Mouse (Mus musculus) telencephalon, adult 2 months (tissue): Measurements from ENCODE around the gene Pax1.

ENCODE experiments used
- DNase-seq: peaks from one replicate; pipeline ENCODE4 v3.0.0-alpha.2; 2011; ENCODE audit warnings: low read depth, low spot score

Gene Pax1

DNA sequence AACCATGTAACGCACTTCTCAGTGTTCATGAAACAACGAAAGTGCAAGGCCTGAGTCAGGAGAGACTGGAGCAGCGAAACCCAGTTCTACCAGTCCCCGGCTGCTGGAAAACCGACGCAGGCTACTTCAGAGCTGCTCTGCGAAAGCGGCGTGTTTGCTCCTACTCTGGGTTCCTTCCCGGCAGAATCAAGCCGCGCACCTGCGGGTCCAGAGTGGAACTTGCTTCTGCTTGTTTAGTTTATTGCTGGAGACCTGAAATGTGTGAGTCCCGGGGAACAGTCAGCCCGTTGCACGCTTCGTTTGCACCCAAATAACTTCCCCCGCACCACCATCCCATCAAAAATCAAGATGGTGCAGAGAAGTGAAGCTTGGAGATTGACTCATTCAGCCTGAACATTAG, at the start of gene Pax1:
Gene Pax1 (plus strand): TSS at position 345 of the 400 bp plus-strand sequence.
- no peak for DNase-seq

DNA sequence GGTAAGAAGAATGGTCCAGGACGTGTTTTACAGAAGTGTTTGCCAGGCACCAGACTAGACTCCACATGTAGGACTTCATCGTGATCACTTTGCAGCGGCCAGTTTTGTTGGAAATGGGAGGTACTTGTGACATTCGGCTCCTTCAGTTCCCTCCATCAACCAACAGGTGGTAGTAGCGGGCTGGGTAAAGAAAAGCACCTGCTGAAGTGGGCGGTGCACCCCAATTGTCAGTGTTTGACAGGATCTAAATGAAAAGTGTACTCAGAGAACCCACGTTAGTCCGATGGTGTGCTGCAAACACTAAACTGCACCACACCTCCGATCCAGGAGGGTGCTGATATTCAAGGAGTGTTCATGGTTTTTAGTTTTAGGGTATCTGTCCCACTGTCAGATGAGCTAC, 40.7 kb upstream of the Pax1 start:
- DNase-seq: no peak

GRCm38 (mm10) chr2:147325178-147325577, 36.5 kb upstream of the Pax1 start:
- no peak for DNase-seq

GRCm38 (mm10) chr2:147332731-147333130, 29.0 kb upstream of the Pax1 start:
- no peak for DNase-seq

DNA sequence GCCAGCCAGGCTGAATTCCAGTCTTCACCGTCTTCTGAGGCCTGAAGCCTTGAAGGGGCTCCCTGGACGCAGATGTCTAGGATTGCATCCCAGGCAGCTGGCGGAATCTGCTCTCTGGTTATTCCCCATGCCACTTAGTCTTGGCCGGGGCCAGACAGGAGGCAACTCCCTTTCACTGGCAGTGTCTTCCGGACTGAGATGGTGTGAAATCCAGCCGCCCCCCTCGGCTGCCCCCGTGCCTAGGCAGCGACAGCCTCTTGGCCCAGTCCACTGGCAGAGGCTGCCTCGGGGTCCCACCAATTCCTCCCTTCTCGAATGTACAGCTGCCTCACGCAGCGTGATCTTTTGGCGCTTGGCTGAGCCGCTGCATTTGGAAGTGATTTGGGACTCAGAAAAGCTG, 23.0 kb upstream of the Pax1 start:
- no peak for DNase-seq

DNA sequence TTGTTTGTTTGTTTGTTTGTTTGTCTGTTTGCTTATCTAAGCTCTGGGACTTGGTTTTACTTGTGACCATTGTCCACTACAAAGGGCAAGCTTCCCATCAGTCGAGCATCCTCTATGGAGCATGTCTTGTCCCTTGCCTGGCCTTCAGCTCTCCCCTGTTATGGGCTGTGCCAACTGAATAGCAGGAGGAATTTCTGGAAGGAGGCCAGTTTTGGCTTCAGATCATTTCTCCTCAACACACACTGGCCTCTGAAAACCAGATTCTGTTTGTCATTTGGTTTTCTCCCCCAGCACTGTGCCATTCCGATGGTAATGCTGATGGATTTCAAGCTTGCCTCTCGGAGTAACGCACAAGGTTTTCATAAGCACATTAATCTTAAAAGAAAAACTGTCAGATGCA, 21.9 kb upstream of the Pax1 start:
- no peak for DNase-seq

DNA sequence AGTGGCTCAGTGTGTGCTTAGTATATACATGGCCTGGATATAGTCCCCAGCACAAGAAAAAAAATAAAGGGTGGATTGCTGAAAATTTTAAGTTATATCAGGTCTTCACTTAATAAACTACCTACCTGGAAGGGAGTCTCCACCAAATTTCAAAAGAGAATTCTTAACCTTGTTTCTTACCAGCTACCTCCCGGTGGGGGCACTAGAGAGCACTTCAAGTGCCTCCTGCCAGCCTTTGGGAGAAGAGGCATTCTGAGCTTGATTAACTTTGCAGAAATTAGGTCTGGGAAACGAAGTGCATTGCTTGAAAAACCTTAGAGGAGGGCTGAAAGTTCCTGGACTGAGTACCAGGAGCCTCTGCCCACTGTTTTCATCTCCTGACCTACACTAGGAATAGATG, 19.5 kb upstream of the Pax1 start:
- no peak for DNase-seq

GRCm38 (mm10) chr2:147359716-147360115, 2.0 kb upstream of the Pax1 start:
- no peak for DNase-seq

DNA sequence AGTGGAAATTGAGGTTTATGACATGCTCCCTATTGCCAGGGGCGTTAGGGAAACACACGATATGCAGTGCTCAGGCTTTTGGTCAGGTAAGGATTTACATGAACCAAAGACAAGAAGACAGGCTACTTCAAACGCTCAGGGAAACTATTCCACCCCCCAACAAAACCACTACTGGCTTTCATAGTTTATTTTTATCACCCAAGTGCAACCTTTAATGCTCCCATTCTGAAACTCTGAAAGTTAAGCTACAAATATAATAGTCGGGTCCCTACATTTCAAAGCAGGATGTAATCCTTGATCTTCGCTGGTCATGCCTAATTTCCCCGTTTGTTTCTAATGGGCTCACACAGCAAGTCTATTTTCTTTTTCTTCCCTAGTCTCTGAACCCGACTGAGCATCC, 1.3 kb upstream of the Pax1 start:
- no peak for DNase-seq

DNA sequence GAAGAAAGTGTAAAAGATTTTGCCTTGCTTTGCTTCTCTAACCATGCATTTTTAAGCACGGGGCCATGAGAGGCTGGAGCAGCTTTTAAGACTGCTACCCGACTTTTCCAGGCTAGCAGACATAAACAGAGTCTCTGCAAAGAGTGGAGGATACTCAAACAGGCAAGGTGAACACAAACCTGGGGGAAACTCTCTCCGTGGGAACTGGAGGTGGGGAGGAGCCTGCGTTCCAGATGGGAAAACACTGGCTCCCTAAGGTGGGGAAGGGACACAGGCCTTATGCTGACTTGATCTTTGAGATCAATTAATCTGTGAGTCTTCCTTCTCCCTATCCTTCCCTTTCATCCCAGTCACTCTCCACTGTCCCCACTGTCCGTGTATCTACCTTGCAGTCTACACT, 869 bp upstream of the Pax1 start:
- DNase-seq: no peak

GRCm38 (mm10) chr2:147362316-147362715, 591 bp downstream of the Pax1 start:
- DNase-seq: no peak

- DNase-seq: no peak
Observed at GRCm38 (mm10) chr2:147363401-147364130, 1.8 kb downstream of the Pax1 start.

GRCm38 (mm10) chr2:147364198-147364597, 2.5 kb downstream of the Pax1 start:
- DNase-seq: no peak

DNA sequence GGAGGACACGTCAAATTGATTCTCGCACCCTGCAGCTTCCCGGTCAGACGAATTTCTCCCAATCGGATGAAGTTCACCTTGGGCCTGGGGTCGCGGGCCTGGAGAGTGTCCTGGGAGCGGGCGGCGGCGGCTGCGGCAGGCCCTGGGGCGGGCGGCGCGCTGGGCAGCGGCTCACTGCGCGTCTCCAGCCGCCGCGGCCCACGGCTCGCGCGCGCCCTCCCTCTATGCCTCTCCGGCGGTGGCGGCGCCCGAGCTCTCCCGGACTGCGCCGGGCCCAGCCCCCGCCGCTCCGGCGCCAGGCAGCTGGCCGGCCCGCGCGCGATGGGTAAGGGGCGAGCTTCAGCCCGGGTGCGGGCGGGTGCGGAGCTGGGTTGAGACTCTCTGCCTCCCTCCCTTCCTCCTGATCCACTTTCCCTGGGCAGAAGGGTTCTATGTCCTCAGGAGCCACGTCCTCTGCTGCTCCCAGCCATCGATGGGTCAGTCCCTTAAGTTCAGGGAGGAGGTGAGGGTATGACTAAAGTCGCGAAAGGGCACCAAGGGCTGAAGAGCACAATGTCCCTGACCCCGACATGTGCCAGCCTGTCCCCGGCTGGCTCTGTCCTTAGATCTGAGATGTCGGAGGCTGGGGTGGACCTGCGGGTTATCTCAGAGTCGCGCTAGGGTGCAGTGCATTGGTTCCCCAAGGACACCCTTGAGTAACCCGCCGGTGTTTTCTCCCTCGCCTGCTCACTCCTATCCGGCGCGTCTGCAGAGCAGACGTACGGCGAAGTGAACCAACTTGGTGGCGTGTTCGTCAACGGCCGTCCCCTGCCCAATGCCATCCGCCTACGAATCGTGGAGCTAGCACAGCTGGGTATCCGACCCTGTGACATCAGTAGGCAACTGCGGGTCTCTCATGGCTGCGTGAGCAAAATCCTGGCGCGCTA, 3.5 kb downstream of the Pax1 start:
- no peak for DNase-seq

DNA sequence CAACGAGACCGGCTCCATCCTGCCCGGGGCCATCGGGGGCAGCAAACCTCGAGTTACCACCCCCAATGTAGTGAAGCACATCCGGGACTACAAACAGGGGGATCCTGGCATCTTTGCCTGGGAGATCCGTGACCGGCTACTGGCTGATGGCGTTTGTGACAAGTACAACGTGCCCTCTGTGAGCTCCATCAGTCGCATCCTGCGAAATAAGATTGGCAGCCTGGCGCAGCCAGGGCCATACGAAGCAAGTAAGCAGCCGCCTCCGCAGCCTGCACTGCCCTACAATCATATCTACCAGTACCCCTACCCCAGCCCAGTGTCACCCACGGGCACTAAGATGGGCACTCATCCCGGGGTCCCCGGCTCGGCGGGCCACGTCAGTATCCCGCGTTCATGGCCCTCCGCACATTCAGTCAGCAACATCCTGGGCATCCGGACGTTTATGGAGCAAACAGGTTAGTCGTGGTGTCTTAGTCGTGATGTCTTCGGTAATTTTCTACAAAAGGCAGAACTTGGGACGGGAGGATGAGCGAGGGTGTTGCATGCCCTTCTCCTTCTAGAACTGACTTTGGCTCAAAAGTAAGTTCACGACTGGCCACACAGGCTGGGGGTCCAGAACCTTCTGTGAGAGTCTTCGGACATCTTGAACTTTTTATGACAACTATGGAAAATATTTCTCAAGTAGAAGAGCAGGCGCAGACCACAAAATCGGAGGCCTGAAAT, 4.3 kb downstream of the Pax1 start:
- DNase-seq: no peak

GRCm38 (mm10) chr2:147367246-147367820, 5.6 kb downstream of the Pax1 start:
- DNase-seq: no peak

DNA sequence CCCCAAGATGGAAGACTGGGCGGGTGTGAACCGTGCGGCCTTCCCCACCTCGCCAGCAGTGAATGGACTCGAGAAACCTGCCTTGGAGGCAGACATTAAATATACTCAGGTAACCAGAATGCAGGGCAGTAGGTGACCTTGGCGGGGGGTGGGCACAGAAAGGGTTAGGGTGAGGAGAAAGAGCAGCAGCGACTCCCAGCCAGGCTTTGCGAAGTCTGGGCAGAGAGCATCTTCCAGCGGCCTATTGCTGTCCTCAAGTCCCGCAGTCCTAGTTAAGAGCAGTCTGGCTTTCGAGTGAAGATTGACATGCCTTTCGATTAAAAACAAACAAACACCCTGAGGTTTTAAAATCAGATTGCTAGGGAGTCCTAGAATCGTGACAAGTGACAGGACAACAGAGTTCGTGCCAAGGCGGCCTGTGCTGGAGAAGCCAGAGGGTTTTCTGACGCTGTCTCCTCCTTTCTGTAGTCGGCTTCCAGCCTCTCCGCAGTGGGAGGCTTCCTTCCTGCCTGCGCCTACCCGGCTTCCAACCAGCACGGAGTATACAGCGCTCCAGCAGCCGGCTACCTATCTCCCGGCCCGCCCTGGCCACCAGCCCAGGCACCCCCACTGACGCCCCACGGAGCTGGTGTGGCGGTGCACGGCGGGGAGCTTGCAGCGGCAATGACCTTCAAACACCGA, 6.3 kb downstream of the Pax1 start:
- DNase-seq: no peak

DNA sequence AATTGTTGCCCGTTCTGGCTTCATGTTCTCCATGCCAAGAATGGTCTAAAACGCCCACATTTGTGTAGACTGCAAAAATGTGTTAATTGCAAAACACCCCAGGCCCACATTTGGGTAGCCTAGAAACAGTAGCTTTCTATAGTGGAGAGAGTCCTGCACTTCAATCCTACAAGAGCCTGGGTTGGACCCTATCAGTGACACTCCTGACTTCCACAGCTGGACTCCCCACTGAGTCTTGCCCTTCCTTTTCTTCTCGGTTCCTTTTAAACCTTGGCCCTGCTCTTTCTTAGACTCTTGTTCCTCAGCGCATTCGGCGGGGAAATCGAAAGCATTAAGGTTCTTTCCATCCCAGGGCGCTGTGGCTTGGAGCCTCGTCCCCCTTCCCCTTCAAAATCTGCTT, 7.8 kb downstream of the Pax1 start:
- DNase-seq: no peak

DNA sequence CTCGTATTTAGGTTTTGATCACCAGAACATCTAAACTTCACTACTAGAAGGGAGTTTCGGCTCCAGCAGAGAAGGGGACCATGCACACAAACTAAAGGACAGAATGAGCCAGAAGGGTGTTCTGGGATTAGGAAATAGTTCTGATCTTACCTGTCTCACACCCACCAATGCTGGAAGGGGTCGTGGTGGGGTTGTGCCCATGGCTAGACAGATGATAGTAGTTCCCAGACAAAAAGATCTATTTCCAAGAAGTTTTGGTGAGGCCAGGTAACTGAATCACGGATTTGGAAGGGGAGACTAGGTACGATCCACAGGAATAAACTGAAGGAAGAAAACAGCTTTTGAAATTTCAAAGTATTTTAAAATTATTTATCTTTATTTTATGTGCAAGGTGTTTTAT, 8.4 kb downstream of the Pax1 start:
- no peak for DNase-seq

DNA sequence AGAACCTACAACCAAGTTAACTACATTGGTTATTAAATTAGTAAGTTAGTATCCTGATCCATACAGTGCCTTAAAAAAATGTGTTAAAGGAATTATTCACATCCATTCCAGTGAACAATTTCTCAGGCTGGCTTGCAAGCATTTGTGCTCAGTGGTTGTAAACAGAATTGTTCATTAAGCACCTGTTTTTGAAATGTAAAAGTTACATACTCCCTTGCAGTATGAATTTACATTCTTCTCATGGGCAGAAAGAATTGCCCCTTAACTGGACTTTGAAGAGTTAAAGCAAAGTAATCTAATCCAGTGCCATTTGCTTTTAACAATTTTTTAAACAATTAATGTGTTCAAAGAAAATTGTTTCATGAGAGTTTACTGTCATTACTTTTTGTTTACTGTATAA, 9.6 kb downstream of the Pax1 start:
- DNase-seq: no peak

DNA sequence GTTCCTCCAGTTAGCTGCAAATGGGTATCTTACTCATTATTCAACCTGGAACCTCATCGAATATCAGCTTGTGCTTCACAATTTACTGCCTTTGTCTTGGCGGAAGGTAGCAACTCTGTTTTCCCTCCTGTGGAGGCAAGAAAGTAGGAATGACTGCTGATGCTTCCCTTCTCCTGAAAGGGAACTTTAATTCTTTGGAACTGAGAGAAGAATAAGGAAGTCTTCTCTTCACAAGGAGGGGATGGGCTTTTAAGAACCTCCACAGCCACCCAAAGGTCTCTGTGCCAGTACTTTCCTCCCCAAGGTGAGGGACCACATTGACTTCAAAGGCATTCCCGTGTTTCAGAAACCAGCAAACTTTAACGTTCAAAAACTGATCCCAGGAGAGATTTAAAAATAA, 10.1 kb downstream of the Pax1 start:
- no peak for DNase-seq
